Comparison of ENCODE assay signal across 9 mouse cellular contexts in the genomic region with DNA sequence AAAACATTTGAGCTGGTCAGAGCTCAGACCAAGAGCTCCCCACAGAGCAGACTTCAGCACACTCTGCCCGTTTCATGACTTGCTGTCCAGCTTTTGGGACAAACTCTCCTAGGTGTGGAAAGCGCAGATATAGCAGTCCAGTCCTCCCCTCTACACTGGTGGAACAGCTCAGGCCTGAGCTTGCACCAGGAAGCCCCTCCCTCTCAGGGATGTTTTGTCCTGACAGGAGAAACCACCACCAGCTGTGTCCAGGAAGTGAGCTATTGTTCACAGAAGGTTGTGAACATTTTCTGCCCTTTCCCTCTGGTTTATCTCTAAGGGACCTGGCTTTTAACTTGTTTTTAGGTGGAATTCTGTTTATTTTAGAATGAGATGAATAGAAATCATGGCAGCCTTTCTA. TPM values are rescaled to one million over a fixed set of nuclear protein-coding genes. Genes with fewer than 3 reads are reported as not detected.
DNase-seq lines count a peak whose midpoint lies in the region; ATAC-seq and TF ChIP-seq lines count a peak whose summit lies in the region.
"Had no signal": no experiment of that assay in that cellular context is flagged by ENCODE, and none has a peak within 500 bp of the region (broad histone marks: within the 10 kb centered on the region; RNA-seq: fewer than 3 reads in every experiment).

No protein-coding gene starts in this region.

- H3K27me3 ChIP-seq in hindbrain, embryonic 10.5 days (ENCODE audit: insufficient read depth, poor library complexity, severe bottlenecking), result no peaks in the 10 kb centered on the region
- no peaks in the 10 kb centered on the region for H3K27me3 ChIP-seq in hindbrain, embryonic 14.5 days (ENCODE audit: control insufficient read depth, insufficient read depth, low read length)
- no peaks in the 10 kb centered on the region for H3K27me3 ChIP-seq in midbrain, embryonic 12.5 days
- H3K27me3 ChIP-seq in midbrain, postnatal 0 days (ENCODE audit: insufficient read depth, low read length), result no peaks in the 10 kb centered on the region
- no peaks in the 10 kb centered on the region for H3K27me3 ChIP-seq in cerebellum, adult 2 months (ENCODE audit: control insufficient read depth, insufficient read depth, low read length)
- H3K27me3 ChIP-seq: limb, embryonic 15.5 days had no signal

- peaks cover 86% of the 10 kb centered on the region for H3K4me1 ChIP-seq in hindbrain, embryonic 10.5 days (replicated peaks)
- H3K4me1 ChIP-seq in hindbrain, embryonic 14.5 days (replicated peaks; ENCODE audit: control insufficient read depth, insufficient read depth, low read length), result peaks cover 40% of the 10 kb centered on the region
- H3K4me1 ChIP-seq in midbrain, embryonic 12.5 days, result peaks cover 51% of the 10 kb centered on the region
- peaks cover 3% of the 10 kb centered on the region; the same call in 1 of the 2 replicates for H3K4me1 ChIP-seq in midbrain, postnatal 0 days (ENCODE audit: insufficient read depth, low read length)
- H3K4me1 ChIP-seq in cerebellum, adult 2 months (ENCODE audit: control insufficient read depth, insufficient read depth, low read length), result peaks cover 22% of the 10 kb centered on the region

- no peak overlapping the region for H3K9ac ChIP-seq in hindbrain, embryonic 14.5 days
- H3K9ac ChIP-seq in midbrain, embryonic 12.5 days (replicated peaks), result no peak overlapping the region; the same call in 1 of the 2 replicates
- H3K9ac ChIP-seq in midbrain, postnatal 0 days (replicated peaks; ENCODE audit: low read length, poor library complexity, severe bottlenecking), result no peak overlapping the region
- H3K9ac ChIP-seq: limb, embryonic 15.5 days had no signal

- H3K9me3 ChIP-seq in hindbrain, embryonic 10.5 days, result no peaks in the 10 kb centered on the region
- H3K9me3 ChIP-seq in hindbrain, embryonic 14.5 days (ENCODE audit: control insufficient read depth, low read length), result no peaks in the 10 kb centered on the region
- no peaks in the 10 kb centered on the region for H3K9me3 ChIP-seq in midbrain, embryonic 12.5 days
- no peaks in the 10 kb centered on the region for H3K9me3 ChIP-seq in midbrain, postnatal 0 days (ENCODE audit: low read length)
- H3K9me3 ChIP-seq: limb, embryonic 15.5 days had no signal

- no peaks in the 10 kb centered on the region for H3K36me3 ChIP-seq in hindbrain, embryonic 10.5 days
- H3K36me3 ChIP-seq in hindbrain, embryonic 14.5 days (replicated peaks; ENCODE audit: control insufficient read depth, insufficient read depth), result no peaks in the 10 kb centered on the region
- H3K36me3 ChIP-seq in midbrain, embryonic 12.5 days, result no peaks in the 10 kb centered on the region
- no peaks in the 10 kb centered on the region; the same call in none of the 2 replicates for H3K36me3 ChIP-seq in midbrain, postnatal 0 days (ENCODE audit: insufficient read depth, low read length)
- H3K36me3 ChIP-seq: limb, embryonic 15.5 days had no signal

- WGBS in hindbrain, embryonic 10.5 days, result 61% methylated on average over 2 of the region's 2 CpGs
- WGBS in hindbrain, embryonic 14.5 days, result 66% methylated on average over 2 of the region's 2 CpGs
- WGBS in midbrain, embryonic 12.5 days, result 66% methylated on average over 2 of the region's 2 CpGs
- WGBS in midbrain, postnatal 0 days, result 73% methylated on average over 2 of the region's 2 CpGs
- WGBS in cerebellum, adult 2 months, result 87% methylated on average over 2 of the region's 2 CpGs

- no peak for TF ChIP-seq POLR2A in cerebellum, adult 2 months (IDR thresholded peaks at IDR 0.05; ENCODE audit: borderline replicate concordance, insufficient read depth, low read length)

- no peak overlapping the region for H3K4me3 ChIP-seq in hindbrain, embryonic 10.5 days
- no peak overlapping the region for H3K4me3 ChIP-seq in hindbrain, embryonic 14.5 days (replicated peaks; ENCODE audit: low read length)
- H3K4me3 ChIP-seq in midbrain, embryonic 12.5 days, result no peak overlapping the region
- H3K4me3 ChIP-seq in midbrain, postnatal 0 days (ENCODE audit: low read depth, low read length), result no peak overlapping the region
- no peak overlapping the region for H3K4me3 ChIP-seq in cerebellum, adult 2 months (replicated peaks; ENCODE audit: insufficient read depth, low read depth, low read length)
- H3K4me3 ChIP-seq: limb, embryonic 15.5 days had no signal

- H3K27ac ChIP-seq in hindbrain, embryonic 10.5 days, result peak overlapping the region; percentile 66; the same call in 1 of the 2 replicates
- no peak overlapping the region for H3K27ac ChIP-seq in hindbrain, embryonic 14.5 days
- H3K27ac ChIP-seq in midbrain, embryonic 12.5 days (replicated peaks), result 0 out of 2 replicates have a peak overlapping the region, but pooled peaks have one; percentile 25
- H3K27ac ChIP-seq in midbrain, postnatal 0 days (ENCODE audit: low read depth, low read length), result no peak overlapping the region
- no peak overlapping the region for H3K27ac ChIP-seq in cerebellum, adult 2 months (ENCODE audit: insufficient read depth, low read length)

- no peak for TF ChIP-seq CTCF in midbrain, postnatal 0 days (IDR thresholded peaks at IDR 0.05)
- no peak for TF ChIP-seq CTCF in cerebellum, adult 2 months (IDR thresholded peaks at IDR 0.05; ENCODE audit: borderline replicate concordance, insufficient read depth, low read depth, low read length)

- no peak for DNase-seq in hindbrain, embryonic 10.5 days (ENCODE audit: low spot score)
- no peak for DNase-seq in hindbrain, embryonic 14.5 days (ENCODE audit: low spot score)
- no peak for DNase-seq in midbrain, postnatal 0 days (ENCODE audit: low spot score)
- peak; percentile 52 to 74 for DNase-seq in kidney, postnatal 36 days
- no peak for DNase-seq in cerebellum, adult 2 months

- H3K4me2 ChIP-seq in hindbrain, embryonic 14.5 days (replicated peaks), result no peak overlapping the region
- no peak overlapping the region for H3K4me2 ChIP-seq in midbrain, embryonic 12.5 days (replicated peaks)
- no peak overlapping the region for H3K4me2 ChIP-seq in midbrain, postnatal 0 days (ENCODE audit: low read depth, low read length, poor library complexity, severe bottlenecking)
- H3K4me2 ChIP-seq: limb, embryonic 15.5 days had no signal

- ATAC-seq in hindbrain, embryonic 14.5 days (ENCODE audit: low FRiP score), result no peak
- no peak for ATAC-seq in midbrain, embryonic 12.5 days (ENCODE audit: low FRiP score, low read depth)
- no peak for ATAC-seq in midbrain, postnatal 0 days (ENCODE audit: low FRiP score)
- ATAC-seq in activated CD4-positive, CD25-positive, alpha-beta regulatory T cell, adult 4 months, result no peak
- no peak for ATAC-seq in granulocyte monocyte progenitor cell, adult 5-6 weeks (replicated peaks; ENCODE audit: poor library complexity, severe bottlenecking)

RNA-seq across cellular contexts. Expression of a gene that starts 51.1 kb away (rescaled TPM):
- polyA plus RNA-seq in hindbrain, embryonic 10.5 days (2016; fragmentation: Nextera tagmentation; extraction: Ambion mirVana), result 1.1 and 2.8 TPM in 2 replicates
- polyA plus RNA-seq in hindbrain, embryonic 14.5 days (2014; fragmentation: Nextera tagmentation; extraction: Ambion mirVana), result 0.94 and 1.6 TPM in 2 replicates
- polyA plus RNA-seq in midbrain, embryonic 12.5 days (2016; fragmentation: Nextera tagmentation; extraction: Ambion mirVana), result 1.4 and 1.9 TPM in 2 replicates
- total RNA-seq in midbrain, postnatal 0 days (2014; rRNA removed), result 4.1 and 8.2 TPM in 2 replicates
- 2.3 and 2.5 TPM in 2 replicates for polyA plus RNA-seq in midbrain, postnatal 0 days (2015; fragmentation: Nextera tagmentation; extraction: Ambion mirVana)
- polyA plus RNA-seq in cerebellum, adult 2 months (2012; rRNA removed), result 0.43 and 0.70 TPM in 2 replicates
- 1 to 10 TPM; 1.0 to 1.6 TPM for polyA plus RNA-seq in activated CD4-positive, CD25-positive, alpha-beta regulatory T cell, adult 4 months (2017; shearing (Covaris generic))
- total RNA-seq in granulocyte monocyte progenitor cell, adult 5-6 weeks (2014; fragmentation: Nextera tagmentation), result 0.60 TPM in 1 of 2 replicates, not detected in the other
- 2.1 and 2.4 TPM in 2 replicates for total RNA-seq in granulocyte monocyte progenitor cell, adult 5-6 weeks (2017)

Comparison
In these comparisons a context has a peak if more than half of its experiments do, and no peak if none do; other contexts are left out.
1. H3K27ac ChIP-seq: peak in hindbrain, embryonic 10.5 days (single experiment) and midbrain, embryonic 12.5 days (single experiment); none in hindbrain, embryonic 14.5 days (single experiment), midbrain, postnatal 0 days (single experiment) and cerebellum, adult 2 months (single experiment).
2. DNase-seq: peak in kidney, postnatal 36 days (2 of 2); none in hindbrain, embryonic 10.5 days (single experiment), hindbrain, embryonic 14.5 days (single experiment), midbrain, postnatal 0 days (single experiment) and cerebellum, adult 2 months (0 of 2).